Mouse (Mus musculus): ENCODE measurements around the gene Khdc1a. TPM values are rescaled to one million over a fixed set of nuclear protein-coding genes. Genes with fewer than 3 reads are reported as not detected.
"Not testable (repeated sequence)": the region's sequence is repeated elsewhere in the genome, so short reads cannot be mapped to it uniquely, and the experiment has no call there.

The Khdc1a gene
- polyA plus RNA-seq, 1 experiment from 2014 or later = not detected

DNA sequence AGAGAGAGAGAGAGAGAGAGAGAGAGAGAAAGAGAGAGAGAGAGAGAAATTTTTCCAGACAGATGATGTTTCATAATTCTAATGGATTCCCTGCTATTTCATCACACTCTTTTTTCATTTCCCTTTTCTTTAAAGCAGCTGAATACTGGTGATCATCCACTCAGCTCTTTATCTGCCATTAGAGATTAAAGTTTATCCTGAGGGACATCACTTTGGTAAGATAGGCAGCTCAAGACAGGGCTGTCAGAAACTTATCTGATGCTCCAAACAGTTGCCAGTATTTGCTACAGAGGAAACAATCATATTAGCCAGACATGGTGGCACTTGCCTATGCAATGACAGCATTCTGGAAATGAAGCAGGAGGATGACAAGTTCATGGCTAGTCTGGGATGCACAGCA lies 31.2 kb upstream of the Khdc1a start:
- ATAC-seq (replicated peaks; ENCODE audit: low FRiP score) (no peak), DNase-seq (ENCODE audit: low spot score) (no peak)
- Histone ChIP-seq H3K4me2 (no peak overlapping the region), H3K4me3 (ENCODE audit: low read depth, low read length) (no peak overlapping the region), H3K9ac (ENCODE audit: low read depth, low read length) (no peak overlapping the region), H3K27ac (ENCODE audit: low read depth, low read length) (no peak overlapping the region), H3K4me1 (replicated peaks; ENCODE audit: control insufficient read depth, insufficient read depth, low read length) (no peaks in the 10 kb centered on the region), H3K36me3 (ENCODE audit: control insufficient read depth, insufficient read depth, low read length) (no peaks in the 10 kb centered on the region), H3K27me3 (replicated peaks; ENCODE audit: control insufficient read depth, insufficient read depth, low read length) (no peaks in the 10 kb centered on the region), H3K9me3 (ENCODE audit: control insufficient read depth, low read length) (no peaks in the 10 kb centered on the region)

DNA sequence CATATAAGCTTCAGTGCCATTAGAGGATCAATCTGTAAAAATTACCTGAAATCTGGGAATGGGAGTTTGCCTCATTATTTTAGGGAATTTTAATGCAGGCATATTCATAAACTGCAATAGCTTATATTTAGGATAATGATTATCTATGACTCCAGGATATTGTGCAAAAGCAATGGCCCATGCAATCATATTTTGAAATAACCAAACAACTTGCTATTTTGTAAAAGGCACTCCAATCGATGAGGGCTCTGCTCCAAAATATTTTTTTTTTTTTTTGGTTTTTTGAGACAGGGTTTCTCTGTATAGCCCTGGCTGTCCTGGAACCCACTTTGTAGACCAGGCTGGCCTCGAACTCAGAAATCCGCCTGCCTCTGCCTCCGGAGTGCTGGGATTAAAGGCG lies 29.2 kb upstream of the Khdc1a start:
- H3K4me1 ChIP-seq (replicated peaks; ENCODE audit: control insufficient read depth, insufficient read depth, low read length); DNase-seq (ENCODE audit: low spot score); H3K9me3 ChIP-seq (ENCODE audit: control insufficient read depth, low read length); H3K4me3 ChIP-seq (ENCODE audit: low read depth, low read length); H3K36me3 ChIP-seq (ENCODE audit: control insufficient read depth, insufficient read depth, low read length); H3K4me2 ChIP-seq; H3K27ac ChIP-seq (ENCODE audit: low read depth, low read length); H3K27me3 ChIP-seq (replicated peaks; ENCODE audit: control insufficient read depth, insufficient read depth, low read length); H3K9ac ChIP-seq (ENCODE audit: low read depth, low read length); ATAC-seq (replicated peaks; ENCODE audit: low FRiP score): not testable (repeated sequence)
- 90% methylated on average over 5 of the region's 5 CpGs for WGBS

DNA sequence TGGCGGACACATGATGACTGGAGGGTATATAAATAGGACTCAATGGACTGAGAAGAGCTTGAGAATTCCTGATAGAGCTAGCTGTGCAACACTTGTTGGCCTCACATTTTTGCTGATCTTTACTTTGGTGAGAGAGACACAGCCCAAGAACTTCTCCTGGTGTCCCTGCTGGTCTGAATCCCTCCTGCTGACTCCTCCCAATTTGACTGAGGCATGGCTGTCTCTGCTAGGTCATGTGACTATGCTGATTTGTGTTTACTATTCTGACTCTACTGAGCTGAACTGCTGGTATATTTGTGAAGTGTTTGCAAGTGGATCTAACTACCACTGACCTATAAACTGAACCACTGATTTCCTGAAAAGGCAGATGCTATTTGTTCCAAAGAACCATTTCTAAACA lies 27.8 kb upstream of the Khdc1a start:
- Histone ChIP-seq H3K4me3 (ENCODE audit: low read depth, low read length) (no peak overlapping the region), H3K27me3 (replicated peaks; ENCODE audit: control insufficient read depth, insufficient read depth, low read length) (no peaks in the 10 kb centered on the region), H3K27ac (ENCODE audit: low read depth, low read length) (no peak overlapping the region), H3K9me3 (ENCODE audit: control insufficient read depth, low read length) (no peaks in the 10 kb centered on the region), H3K36me3 (ENCODE audit: control insufficient read depth, insufficient read depth, low read length) (no peaks in the 10 kb centered on the region), H3K4me2 (no peak overlapping the region), H3K9ac (ENCODE audit: low read depth, low read length) (no peak overlapping the region), H3K4me1 (replicated peaks; ENCODE audit: control insufficient read depth, insufficient read depth, low read length) (no peaks in the 10 kb centered on the region)
- ATAC-seq (replicated peaks; ENCODE audit: low FRiP score) = no peak
- WGBS = 85% methylated on average over 1 of the region's 1 CpGs
- no peak for DNase-seq (ENCODE audit: low spot score)

DNA sequence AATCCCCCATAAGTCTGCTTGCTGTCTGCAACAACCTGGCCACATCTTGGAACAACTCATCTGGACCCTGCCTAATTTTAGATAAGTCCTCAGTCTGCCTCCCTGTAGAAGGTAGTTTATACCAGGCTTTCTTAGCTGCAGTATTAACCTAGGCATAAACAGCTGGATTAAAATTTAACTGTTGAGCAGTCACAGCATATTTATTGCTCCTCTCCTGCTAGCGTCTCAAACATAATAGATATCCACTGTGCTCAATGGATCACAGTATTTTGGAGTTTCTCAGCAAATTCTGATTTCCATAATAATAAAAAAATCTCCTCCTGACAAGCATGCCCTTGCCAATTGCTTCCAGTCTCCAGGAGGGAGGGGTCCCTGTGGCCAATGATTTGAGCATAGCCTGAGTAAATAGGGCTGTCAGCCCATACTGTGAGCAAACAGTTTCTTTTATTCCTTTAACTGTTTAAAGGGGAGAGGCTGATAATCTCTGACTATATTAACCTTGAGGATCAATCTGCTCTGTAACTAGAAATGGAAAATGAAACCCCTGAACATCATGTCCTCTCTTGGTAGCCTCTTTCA lies 25.4 kb upstream of the Khdc1a start:
- Histone ChIP-seq H3K27ac (ENCODE audit: low read depth, low read length) (no peak overlapping the region), H3K9me3 (ENCODE audit: control insufficient read depth, low read length) (no peaks in the 10 kb centered on the region), H3K27me3 (replicated peaks; ENCODE audit: control insufficient read depth, insufficient read depth, low read length) (no peaks in the 10 kb centered on the region), H3K9ac (ENCODE audit: low read depth, low read length) (no peak overlapping the region), H3K4me2 (no peak overlapping the region), H3K36me3 (ENCODE audit: control insufficient read depth, insufficient read depth, low read length) (no peaks in the 10 kb centered on the region), H3K4me1 (replicated peaks; ENCODE audit: control insufficient read depth, insufficient read depth, low read length) (0 out of 2 replicates have a peak, but pooled peaks cover 5% of the 10 kb centered on the region), H3K4me3 (ENCODE audit: low read depth, low read length) (no peak overlapping the region)
- no peak for DNase-seq (ENCODE audit: low spot score)
- WGBS = 83% methylated on average over 1 of the region's 1 CpGs
- ATAC-seq (replicated peaks; ENCODE audit: low FRiP score) = no peak

DNA sequence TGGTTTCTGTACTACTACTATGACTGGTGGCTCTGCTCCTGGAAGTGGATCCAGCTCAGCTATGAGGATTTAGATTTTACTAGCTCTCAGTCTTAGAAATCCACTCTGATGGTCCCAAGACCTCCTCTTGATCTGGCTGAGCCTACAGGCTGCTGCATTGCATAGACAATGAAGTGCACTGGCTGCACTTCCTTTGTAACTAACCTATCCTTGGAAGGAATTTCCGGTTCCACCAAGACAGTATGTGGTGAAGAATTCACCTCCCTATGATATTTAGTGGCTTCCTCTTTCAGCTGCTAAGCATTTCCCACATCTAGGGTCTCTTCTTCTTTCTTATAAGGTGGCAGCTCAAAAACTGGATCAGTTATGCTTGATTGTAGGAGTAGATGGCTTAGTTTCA lies 24.8 kb upstream of the Khdc1a start:
- Histone ChIP-seq H3K4me2 (no peak overlapping the region), H3K36me3 (ENCODE audit: control insufficient read depth, insufficient read depth, low read length) (no peaks in the 10 kb centered on the region), H3K9me3 (ENCODE audit: control insufficient read depth, low read length) (no peaks in the 10 kb centered on the region), H3K27me3 (replicated peaks; ENCODE audit: control insufficient read depth, insufficient read depth, low read length) (no peaks in the 10 kb centered on the region), H3K27ac (ENCODE audit: low read depth, low read length) (no peak overlapping the region), H3K4me3 (ENCODE audit: low read depth, low read length) (no peak overlapping the region), H3K4me1 (replicated peaks; ENCODE audit: control insufficient read depth, insufficient read depth, low read length) (0 out of 2 replicates have a peak, but pooled peaks cover 5% of the 10 kb centered on the region), H3K9ac (ENCODE audit: low read depth, low read length) (no peak overlapping the region)
- no peak for ATAC-seq (replicated peaks; ENCODE audit: low FRiP score)
- DNase-seq (ENCODE audit: low spot score) = no peak
- 69% methylated on average over 1 of the region's 1 CpGs for WGBS

DNA sequence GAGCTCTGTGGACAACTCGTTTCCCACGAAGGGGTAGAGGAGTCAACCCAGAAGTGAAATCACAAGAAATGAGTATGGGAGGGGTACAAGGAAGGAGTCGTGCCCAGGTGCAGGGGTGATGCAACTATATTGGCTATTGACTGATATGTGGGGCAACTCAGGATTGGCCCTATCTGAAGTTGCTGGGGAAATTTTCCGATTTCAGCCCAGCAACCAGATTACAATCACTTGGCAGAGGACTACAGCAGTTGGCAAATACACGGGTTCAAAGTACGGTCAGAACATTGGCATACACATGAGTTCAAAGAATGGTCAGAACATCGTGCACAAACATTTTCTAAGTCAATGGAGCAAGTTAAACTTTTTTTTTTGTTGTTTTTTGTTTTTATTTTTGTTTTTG lies 22.7 kb upstream of the Khdc1a start:
- WGBS = 87% methylated on average over 7 of the region's 7 CpGs

DNA sequence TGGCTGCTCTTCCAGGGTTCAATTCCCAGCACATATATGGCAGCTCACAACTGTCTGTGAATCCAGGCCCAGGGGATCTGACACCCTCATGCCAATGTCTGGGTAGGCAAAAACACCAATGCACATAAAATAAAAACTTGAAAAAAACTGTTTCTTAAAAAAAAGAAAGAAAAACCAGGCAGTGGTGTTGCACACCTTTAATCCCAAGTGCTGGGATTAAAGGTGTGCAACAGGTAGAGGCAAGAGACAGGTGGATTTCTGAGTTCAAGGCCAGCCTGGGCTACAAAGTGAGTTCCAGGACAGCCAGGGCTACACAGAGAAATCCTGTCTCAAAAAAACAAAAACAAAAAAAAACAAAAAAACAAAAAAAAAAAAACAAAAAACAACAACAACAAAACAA lies 18.3 kb upstream of the Khdc1a start:
- DNase-seq (ENCODE audit: low spot score); H3K4me3 ChIP-seq (ENCODE audit: low read depth, low read length); H3K9ac ChIP-seq (ENCODE audit: low read depth, low read length); H3K36me3 ChIP-seq (ENCODE audit: control insufficient read depth, insufficient read depth, low read length); H3K9me3 ChIP-seq (ENCODE audit: control insufficient read depth, low read length); H3K4me1 ChIP-seq (replicated peaks; ENCODE audit: control insufficient read depth, insufficient read depth, low read length); H3K27ac ChIP-seq (ENCODE audit: low read depth, low read length); ATAC-seq (replicated peaks; ENCODE audit: low FRiP score); H3K4me2 ChIP-seq; H3K27me3 ChIP-seq (replicated peaks; ENCODE audit: control insufficient read depth, insufficient read depth, low read length): not testable (repeated sequence)

More for the DNA sequence above, 22.7 kb upstream of the Khdc1a start:
- Histone ChIP-seq H3K4me2 (no peak overlapping the region), H3K36me3 (ENCODE audit: control insufficient read depth, insufficient read depth, low read length) (no peaks in the 10 kb centered on the region), H3K4me3 (ENCODE audit: low read depth, low read length) (no peak overlapping the region), H3K9me3 (ENCODE audit: control insufficient read depth, low read length) (no peaks in the 10 kb centered on the region), H3K4me1 (replicated peaks; ENCODE audit: control insufficient read depth, insufficient read depth, low read length) (peaks cover 5% of the 10 kb centered on the region; the same call in 1 of the 2 replicates), H3K9ac (ENCODE audit: low read depth, low read length) (no peak overlapping the region), H3K27me3 (replicated peaks; ENCODE audit: control insufficient read depth, insufficient read depth, low read length) (no peaks in the 10 kb centered on the region), H3K27ac (ENCODE audit: low read depth, low read length) (no peak overlapping the region)
- no peak for ATAC-seq (replicated peaks; ENCODE audit: low FRiP score)
- no peak for DNase-seq (ENCODE audit: low spot score)

DNA sequence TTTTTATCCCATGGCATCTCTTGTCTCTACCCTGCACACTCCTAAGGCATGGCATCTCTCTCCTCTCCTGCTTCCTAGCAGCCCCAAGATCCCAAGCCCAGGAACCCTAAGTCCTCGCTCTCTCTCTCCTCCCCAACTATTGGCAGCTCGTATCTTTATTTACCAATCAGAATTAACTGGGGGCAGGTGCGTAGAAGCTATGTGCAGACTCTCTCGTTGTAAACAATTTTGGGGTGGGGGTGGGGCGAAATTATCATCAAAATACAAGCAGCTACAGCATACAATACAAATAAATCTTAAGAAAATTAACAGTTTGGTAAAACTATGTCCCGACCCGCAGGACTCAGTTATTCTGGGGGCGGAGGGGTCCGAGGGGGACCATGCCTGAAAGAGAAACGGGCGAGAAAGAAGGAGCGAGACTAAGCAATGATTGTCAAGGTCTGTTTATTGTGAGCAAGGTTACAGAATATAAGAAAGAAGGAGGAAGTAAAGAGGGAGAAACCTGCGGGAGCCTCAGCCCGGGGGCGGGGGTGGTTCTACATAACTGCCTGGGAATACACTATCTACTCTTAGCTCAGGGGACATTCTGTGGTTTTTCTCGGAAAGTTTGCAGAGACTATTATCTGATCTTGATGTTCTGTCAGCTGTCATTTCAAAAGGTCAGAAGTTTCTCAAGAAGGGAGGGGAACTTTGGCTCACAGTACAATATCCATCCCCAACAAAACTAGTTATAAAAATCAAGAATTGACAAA lies 16.0 kb upstream of the Khdc1a start:
- no peak overlapping the region for H3K9ac ChIP-seq (ENCODE audit: low read depth, low read length)
- H3K4me1 ChIP-seq (replicated peaks; ENCODE audit: control insufficient read depth, insufficient read depth, low read length) = peaks cover 4% of the 10 kb centered on the region; the same call in 1 of the 2 replicates
- no peaks in the 10 kb centered on the region for H3K36me3 ChIP-seq (ENCODE audit: control insufficient read depth, insufficient read depth, low read length)
- H3K4me3 ChIP-seq (ENCODE audit: low read depth, low read length) = peak overlapping the region; percentile 23; the same call in 1 of the 2 replicates
- 54% methylated on average over 16 of the region's 16 CpGs for WGBS
- DNase-seq (ENCODE audit: low spot score) (peak; percentile 41), ATAC-seq (replicated peaks; ENCODE audit: low FRiP score) (peak; percentile 88)
- H3K9me3 ChIP-seq (ENCODE audit: control insufficient read depth, low read length) = no peaks in the 10 kb centered on the region; the same call in 1 of the 2 replicates
- H3K4me2 ChIP-seq = peak overlapping the region; percentile 49
- peak overlapping the region; percentile 67 for H3K27ac ChIP-seq (ENCODE audit: low read depth, low read length)
- H3K27me3 ChIP-seq (replicated peaks; ENCODE audit: control insufficient read depth, insufficient read depth, low read length) = no peaks in the 10 kb centered on the region

DNA sequence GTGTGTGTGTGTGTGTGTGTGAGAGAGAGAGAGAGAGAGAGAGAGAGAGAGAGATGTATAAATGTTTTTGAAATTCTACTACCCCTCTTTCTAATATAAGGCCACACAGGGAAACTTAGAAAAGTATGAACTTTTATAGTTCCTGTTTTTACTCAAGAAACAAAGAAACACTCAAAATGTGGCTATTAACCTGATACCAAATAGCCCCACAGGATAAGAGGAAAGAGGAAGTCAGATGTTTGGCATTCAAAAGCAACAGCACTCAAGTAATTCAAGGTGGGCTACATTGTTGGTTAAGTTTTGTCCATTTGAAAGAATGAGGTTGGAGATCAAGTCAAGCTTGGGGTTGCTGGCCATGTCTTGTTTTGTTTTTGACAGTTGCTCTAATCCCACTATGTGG lies 13.6 kb upstream of the Khdc1a start:
- Histone ChIP-seq H3K27me3 (replicated peaks; ENCODE audit: control insufficient read depth, insufficient read depth, low read length) (no peaks in the 10 kb centered on the region), H3K4me1 (replicated peaks; ENCODE audit: control insufficient read depth, insufficient read depth, low read length) (no peaks in the 10 kb centered on the region), H3K4me3 (ENCODE audit: low read depth, low read length) (no peak overlapping the region), H3K4me2 (no peak overlapping the region), H3K9me3 (ENCODE audit: control insufficient read depth, low read length) (no peaks in the 10 kb centered on the region; the same call in 1 of the 2 replicates), H3K36me3 (ENCODE audit: control insufficient read depth, insufficient read depth, low read length) (no peaks in the 10 kb centered on the region), H3K27ac (ENCODE audit: low read depth, low read length) (no peak overlapping the region), H3K9ac (ENCODE audit: low read depth, low read length) (no peak overlapping the region)
- DNase-seq (ENCODE audit: low spot score) (no peak), ATAC-seq (replicated peaks; ENCODE audit: low FRiP score) (no peak)
